Mouse (Mus musculus) lung, postnatal 10 days (tissue): ENCODE data around the gene Grin2d.
A peak's percentile ranks its signal among the peaks of the same experiment; 100 is the strongest.

Source experiments
- DNase-seq: peaks from one replicate; pipeline ENCODE4 v3.0.0; 2021

Gene Grin2d

GRCm38 (mm10) chr7:45850661-45851060, 27.5 kb downstream of the Grin2d start:
- no peak for DNase-seq

- DNase-seq, result no peak
Measured at GRCm38 (mm10) chr7:45848447-45849027, 29.6 kb downstream of the Grin2d start.

GRCm38 (mm10) chr7:45842950-45843744, 35.0 kb downstream of the Grin2d start:
- no peak for DNase-seq

GRCm38 (mm10) chr7:45833924-45834323, 44.3 kb downstream of the Grin2d start:
- no peak for DNase-seq

- peak; percentile 27 for DNase-seq
Measured at GRCm38 (mm10) chr7:45833148-45833790, 44.9 kb downstream of the Grin2d start.

GRCm38 (mm10) chr7:45832428-45832827, 45.8 kb downstream of the Grin2d start:
- no peak for DNase-seq

- no peak for DNase-seq
Measured at GRCm38 (mm10) chr7:45831128-45831525, 47.1 kb downstream of the Grin2d start.

- peak; percentile 89 for DNase-seq
Measured at GRCm38 (mm10) chr7:45830427-45831127, 47.6 kb downstream of the Grin2d start, which contains the start of gene Grwd1. Gene Grwd1, minus strand, starts transcription at chr7:45830944.

GRCm38 (mm10) chr7:45826631-45827030, 51.5 kb downstream of the Grin2d start:
- DNase-seq, result no peak

GRCm38 (mm10) chr7:45824598-45824997, 53.6 kb downstream of the Grin2d start, which contains the start of gene Kcnj14:
Gene Kcnj14, minus strand, starts transcription at chr7:45824782.
- DNase-seq, result no peak

- DNase-seq, result no peak
Measured at GRCm38 (mm10) chr7:45820913-45821312, 57.3 kb downstream of the Grin2d start.

GRCm38 (mm10) chr7:45819843-45820242, 58.3 kb downstream of the Grin2d start:
- no peak for DNase-seq

GRCm38 (mm10) chr7:45815984-45816351, 62.2 kb downstream of the Grin2d start:
- no peak for DNase-seq

- DNase-seq, result no peak
Measured at GRCm38 (mm10) chr7:45815323-45815983, 62.7 kb downstream of the Grin2d start.

GRCm38 (mm10) chr7:45814841-45815240, 63.3 kb downstream of the Grin2d start:
- no peak for DNase-seq

- peak; percentile 100 for DNase-seq
Measured at GRCm38 (mm10) chr7:45813787-45814779, 64.1 kb downstream of the Grin2d start, which contains the start of gene Cyth2. Gene Cyth2, minus strand, starts transcription at chr7:45814581.

GRCm38 (mm10) chr7:45812921-45813320, 65.3 kb downstream of the Grin2d start:
- DNase-seq, result no peak

- DNase-seq, result no peak
Measured at GRCm38 (mm10) chr7:45809276-45810075, 68.7 kb downstream of the Grin2d start.

- DNase-seq, result no peak
Measured at GRCm38 (mm10) chr7:45808471-45808870, 69.7 kb downstream of the Grin2d start.

GRCm38 (mm10) chr7:45805941-45806340, 72.2 kb downstream of the Grin2d start:
- DNase-seq, result no peak
